Mouse (Mus musculus) intestine, embryonic 14.5 days (tissue): Measurements from ENCODE around the gene Hspg2. TPM values are rescaled to one million over a fixed set of nuclear protein-coding genes. Genes with fewer than 3 reads are reported as not detected.
A peak's percentile ranks its signal among the peaks of the same experiment; 100 is the strongest.

ENCODE experiments used
- ATAC-seq: fragments of 200-750 bp; cut with Nextera tagmentation; replicated peaks from 2 replicates; pipeline ENCODE4 v1.8.0; 2017; ENCODE audit warnings: low read depth, moderate number of reproducible peaks, moderate TSS enrichment, moderate library complexity; ENCODE audit not compliant: low FRiP score, low TSS enrichment
- DNase-seq: peaks from one replicate; pipeline ENCODE4 v3.0.0-alpha.2; 2018; ENCODE audit warnings: low spot score
- H3K27ac ChIP-seq: fragments of 300-500 bp; sonication (generic); 2 replicates; pipeline ENCODE4 v1.5.1; 2014; ENCODE audit warnings: low read depth, mild to moderate bottlenecking, control low read depth
- H3K27me3 ChIP-seq: fragments of 300-500 bp; sonication (generic); replicated peaks from 2 replicates; pipeline ENCODE4 v1.6.1; 2014; ENCODE audit warnings: low read length, control low read depth; ENCODE audit not compliant: control insufficient read depth, insufficient read depth
- H3K36me3 ChIP-seq: fragments of 300-500 bp; sonication (generic); 2 replicates; pipeline ENCODE4 v1.6.1; 2014; ENCODE audit warnings: low read length, control low read depth; ENCODE audit not compliant: control insufficient read depth, insufficient read depth
- H3K4me1 ChIP-seq: fragments of 300-500 bp; sonication (generic); replicated peaks from 2 replicates; pipeline ENCODE4 v1.6.1; 2014; ENCODE audit warnings: low read length, control low read depth, mixed read lengths; ENCODE audit not compliant: control insufficient read depth, insufficient read depth
- H3K4me2 ChIP-seq: fragments of 300-500 bp; sonication (generic); 2 replicates; pipeline ENCODE4 v1.6.1; 2014; ENCODE audit warnings: low read length
- H3K4me3 ChIP-seq: fragments of 300-500 bp; sonication (generic); 2 replicates; pipeline ENCODE4 v1.5.1; 2014; ENCODE audit warnings: low read depth, low read length, control low read depth, mixed read lengths
- H3K9ac ChIP-seq: fragments of 300-500 bp; sonication (generic); 2 replicates; pipeline ENCODE4 v1.6.1; 2014; ENCODE audit warnings: mild to moderate bottlenecking, low read length
- H3K9me3 ChIP-seq: fragments of 300-500 bp; sonication (generic); 2 replicates; pipeline ENCODE4 v1.6.1; 2016; ENCODE audit warnings: low read length, control low read depth; ENCODE audit not compliant: control insufficient read depth
- WGBS: fragments of 180-500 bp; shearing (Covaris S2); extraction: QIAGEN DNeasy Blood & Tissue Kit; methylation state at CpG from one replicate; pipeline ENCODE4 v1.1.7; 2014; 5-methylcytosine and 5-hydroxymethylcytosine counted together
- polyA plus RNA-seq: library from polyadenylated mRNA; unstranded; fragments of >200 nt; fragmentation: Nextera tagmentation; extraction: Ambion mirVana; gene quantifications from 2 replicates; pipeline ENCODE4 v1.2.1, GENCODE M21; 2014

Hspg2 gene
- polyA plus RNA-seq, 1 experiment from 2014 or later: 49.8 TPM

- ATAC-seq (no peak), DNase-seq (no peak)
- peaks cover 12% of the 10 kb centered on the region for H3K4me1 ChIP-seq
- H3K9me3 ChIP-seq: no peaks in the 10 kb centered on the region
- H3K36me3 ChIP-seq: no peaks in the 10 kb centered on the region
- WGBS: 84% methylated on average over 4 of the region's 4 CpGs
- no peak overlapping the region for H3K4me3 ChIP-seq
- H3K9ac ChIP-seq: no peak overlapping the region
- H3K27ac ChIP-seq: no peak overlapping the region
- no peak overlapping the region for H3K4me2 ChIP-seq
- no peaks in the 10 kb centered on the region for H3K27me3 ChIP-seq
These were observed 122.4 kb downstream of the Hspg2 start for GRCm38 (mm10) chr4:137590961-137591360.

DNA sequence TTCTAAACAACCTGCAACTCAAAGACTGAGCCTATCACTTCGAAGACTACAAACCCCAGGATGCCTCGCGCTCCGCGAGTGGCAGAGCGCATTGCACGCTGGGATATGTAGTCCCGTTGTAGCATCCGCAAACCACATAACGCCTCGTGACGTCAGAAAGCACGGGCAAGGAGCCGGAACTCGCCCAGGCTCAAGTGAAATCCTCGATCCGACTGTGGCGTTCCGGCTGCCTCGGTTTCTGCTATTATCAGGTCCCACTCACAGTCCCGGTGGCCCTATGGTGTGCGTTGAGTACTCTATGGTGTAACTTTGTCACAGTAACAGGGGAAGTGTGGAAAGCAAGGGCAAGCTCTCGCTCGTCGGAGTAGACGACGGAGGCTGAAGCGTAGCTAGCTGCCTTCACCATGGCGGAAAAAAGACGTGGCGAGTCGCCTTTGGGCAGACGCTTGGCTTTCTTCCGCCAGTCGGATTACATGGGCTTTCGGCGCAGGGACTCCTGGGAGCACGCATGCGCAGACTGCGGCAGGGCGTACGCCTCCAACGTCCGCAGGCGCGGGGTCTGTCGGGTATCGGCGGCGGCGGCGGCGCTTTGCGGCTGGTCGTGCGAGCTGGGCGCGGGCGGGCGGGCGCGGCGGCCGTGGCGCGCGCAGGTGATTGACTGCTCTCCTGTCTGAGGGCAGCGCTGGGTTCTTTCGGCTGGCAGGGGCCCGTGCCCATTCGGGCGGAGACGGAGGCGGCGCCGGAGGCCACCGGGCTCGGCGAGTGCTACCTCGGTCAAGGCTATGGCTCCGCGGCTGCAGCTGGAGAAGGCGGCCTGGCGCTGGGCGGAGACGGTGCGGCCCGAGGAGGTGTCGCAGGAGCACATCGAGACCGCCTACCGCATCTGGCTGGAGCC, 125.3 kb downstream of the Hspg2 start, which contains the start of gene Usp48:
Gene Usp48 (plus strand): TSS at position 155 of the 895 bp plus-strand sequence.
- WGBS: under 1% methylated on average over 89 of the region's 92 CpGs
- peak within 1 kb of the TSS; percentile 96 for H3K4me2 ChIP-seq
- H3K27ac ChIP-seq: peak within 1 kb of the TSS; percentile 99
- H3K4me1 ChIP-seq: peaks cover 14% of the 10 kb centered on the region
- DNase-seq: peak; percentile 97
- H3K36me3 ChIP-seq: no peaks in the 10 kb centered on the region
- H3K4me3 ChIP-seq: peak within 1 kb of the TSS; percentile 64
- peak; percentile 94 for ATAC-seq
- H3K9ac ChIP-seq: peak within 1 kb of the TSS; percentile 82
- no peaks in the 10 kb centered on the region for H3K9me3 ChIP-seq
- H3K27me3 ChIP-seq: no peaks in the 10 kb centered on the region

DNA sequence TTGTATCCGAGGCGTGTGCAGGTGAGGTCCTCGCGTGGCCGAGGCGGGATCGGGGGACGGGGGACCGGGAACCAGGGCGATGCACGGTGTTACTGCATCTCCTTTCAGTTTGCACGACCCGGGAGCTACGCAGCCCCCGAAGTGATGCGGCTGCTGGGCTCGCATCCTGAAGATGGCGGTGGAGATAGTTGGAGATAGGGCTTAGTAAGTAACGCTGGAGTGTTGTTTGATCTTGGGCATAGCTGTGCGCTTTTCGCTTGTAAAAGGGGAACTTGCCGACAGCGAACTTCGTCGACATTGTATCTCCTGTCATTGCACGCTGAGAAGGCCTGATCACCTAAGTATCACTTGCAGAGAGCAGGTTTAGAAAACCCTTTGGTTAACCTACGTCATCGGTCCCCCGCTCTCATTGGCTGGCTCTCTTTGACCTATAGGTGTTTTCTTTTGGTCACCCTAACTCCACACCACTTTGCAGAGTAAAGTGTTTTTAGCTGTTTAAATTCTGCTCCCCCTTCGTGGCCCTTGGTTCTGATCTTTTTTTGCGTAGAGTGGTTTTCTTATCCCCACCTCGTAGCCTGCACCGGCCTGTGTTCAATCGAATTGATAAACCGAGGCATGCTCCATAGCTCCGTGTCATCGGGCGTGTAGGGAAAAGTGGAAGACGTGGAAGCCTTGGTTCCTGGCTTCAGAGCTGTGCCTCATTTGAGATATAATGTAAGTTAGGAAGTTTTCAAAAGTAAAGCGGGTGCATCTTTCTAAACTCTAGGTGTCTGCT, 126.1 kb downstream of the Hspg2 start:
- no peaks in the 10 kb centered on the region for H3K36me3 ChIP-seq

DNA sequence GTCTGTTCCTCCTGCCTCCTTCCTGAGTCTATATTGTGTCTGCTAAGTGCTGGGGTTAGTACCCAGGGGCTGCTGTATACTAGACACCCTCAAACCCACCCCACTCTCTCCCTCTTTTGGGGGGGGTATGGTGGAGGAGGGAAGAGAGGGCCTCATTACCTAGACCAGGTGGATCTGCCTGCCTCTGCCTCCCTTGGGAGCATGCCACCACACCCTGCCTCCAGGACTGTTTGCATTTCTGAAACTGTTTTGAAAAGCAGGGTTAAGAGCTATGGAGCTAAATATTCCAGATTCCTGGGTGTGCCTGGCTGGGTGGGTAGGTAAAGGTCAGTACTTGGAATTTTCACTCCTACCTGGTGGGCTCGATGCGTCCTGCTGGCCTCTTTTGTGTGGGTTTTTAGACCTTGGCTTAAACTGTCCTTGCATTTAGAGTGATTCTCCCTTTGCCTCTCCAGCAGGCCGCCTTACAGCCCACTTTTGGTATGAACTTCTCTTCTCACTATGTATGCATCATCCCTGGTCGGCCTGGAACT, 128.6 kb downstream of the Hspg2 start:
- H3K4me3 ChIP-seq: no peak overlapping the region
- H3K27ac ChIP-seq: no peak overlapping the region
- ATAC-seq: no peak
- H3K27me3 ChIP-seq: no peaks in the 10 kb centered on the region
- no peaks in the 10 kb centered on the region for H3K9me3 ChIP-seq
- H3K4me1 ChIP-seq: peaks cover 18% of the 10 kb centered on the region
- no peak for DNase-seq
- 92% methylated on average over 4 of the region's 4 CpGs for WGBS
- H3K4me2 ChIP-seq: no peak overlapping the region
- H3K9ac ChIP-seq: no peak overlapping the region
- no peaks in the 10 kb centered on the region for H3K36me3 ChIP-seq

More for the DNA sequence above, 126.1 kb downstream of the Hspg2 start:
- Histone ChIP-seq H3K9me3 (no peaks in the 10 kb centered on the region), H3K4me1 (peaks cover 18% of the 10 kb centered on the region), H3K9ac (peak overlapping the region; percentile 82), H3K4me2 (peak overlapping the region; percentile 96), H3K4me3 (peak overlapping the region; percentile 64), H3K27me3 (no peaks in the 10 kb centered on the region), H3K27ac (peak overlapping the region; percentile 99)
- 3% methylated on average over 40 of the region's 40 CpGs for WGBS
- ATAC-seq (no peak; the same call in none of the 2 replicates), DNase-seq (no peak)

DNA sequence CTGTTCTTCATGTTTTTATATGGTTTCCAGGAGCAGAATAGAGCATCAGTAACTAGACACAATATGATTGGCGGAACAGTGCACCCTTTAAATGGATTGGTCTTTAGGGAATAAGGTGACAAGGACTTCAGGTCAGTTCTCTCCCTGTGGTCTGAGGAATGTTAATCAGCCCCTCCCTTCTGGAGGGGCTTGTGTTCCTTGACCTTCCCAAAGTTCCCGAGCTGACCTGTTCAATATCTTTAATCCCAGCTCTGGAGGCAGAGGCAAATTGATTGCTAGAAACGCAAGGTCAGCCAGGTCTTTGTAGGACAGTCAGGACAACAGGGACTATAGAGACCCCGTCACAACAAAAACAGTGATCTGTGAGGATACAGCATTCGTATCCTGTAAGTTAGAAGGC, 130.0 kb downstream of the Hspg2 start:
- no peak overlapping the region for H3K27ac ChIP-seq
- no peaks in the 10 kb centered on the region for H3K36me3 ChIP-seq
- no peak overlapping the region for H3K4me3 ChIP-seq
- no peaks in the 10 kb centered on the region for H3K27me3 ChIP-seq
- no peak overlapping the region for H3K4me2 ChIP-seq
- WGBS: 77% methylated on average over 5 of the region's 5 CpGs
- peaks cover 18% of the 10 kb centered on the region for H3K4me1 ChIP-seq
- ATAC-seq (no peak), DNase-seq (no peak)
- no peaks in the 10 kb centered on the region for H3K9me3 ChIP-seq
- no peak overlapping the region for H3K9ac ChIP-seq

GRCm38 (mm10) chr4:137603449-137604171, 135.0 kb downstream of the Hspg2 start:
- WGBS: 76% methylated on average over 11 of the region's 11 CpGs
- ATAC-seq: no peak
- H3K36me3 ChIP-seq: peaks cover 34% of the 10 kb centered on the region
- no peaks in the 10 kb centered on the region for H3K27me3 ChIP-seq
- no peak overlapping the region for H3K4me3 ChIP-seq
- H3K4me2 ChIP-seq: no peak overlapping the region
- no peak for DNase-seq
- H3K9me3 ChIP-seq: no peaks in the 10 kb centered on the region
- 0 out of 2 replicates have a peak, but pooled peaks cover 5% of the 10 kb centered on the region for H3K4me1 ChIP-seq
- H3K27ac ChIP-seq: no peak overlapping the region
- H3K9ac ChIP-seq: no peak overlapping the region

DNA sequence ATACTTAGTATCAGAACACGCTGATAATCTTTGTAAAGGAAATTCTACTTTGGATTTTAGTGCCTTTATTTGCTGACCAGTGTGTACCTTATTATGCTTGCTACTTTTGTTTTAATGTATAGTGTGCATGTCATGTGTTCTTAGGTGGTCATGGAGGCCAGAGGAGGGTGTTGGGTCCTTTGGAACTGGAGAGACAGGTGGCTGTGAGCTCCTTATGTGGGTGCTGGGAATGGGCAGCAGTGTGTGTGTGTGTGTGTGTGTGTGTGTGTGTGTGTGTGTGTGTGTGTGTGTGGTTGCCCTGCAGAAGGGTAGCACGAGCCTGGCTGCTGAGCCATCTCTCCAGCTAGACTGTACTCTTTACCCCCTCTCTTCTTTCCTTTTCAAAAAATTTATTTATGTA, 138.5 kb downstream of the Hspg2 start:
- WGBS: 97% methylated on average over 2 of the region's 2 CpGs
- Histone ChIP-seq H3K4me2 (no peak overlapping the region), H3K9me3 (no peaks in the 10 kb centered on the region), H3K4me1 (peaks cover 9% of the 10 kb centered on the region; the same call in 1 of the 2 replicates), H3K9ac (no peak overlapping the region), H3K27me3 (no peaks in the 10 kb centered on the region), H3K4me3 (no peak overlapping the region), H3K27ac (no peak overlapping the region), H3K36me3 (peaks cover 60% of the 10 kb centered on the region)
- DNase-seq (no peak), ATAC-seq (no peak)

DNA sequence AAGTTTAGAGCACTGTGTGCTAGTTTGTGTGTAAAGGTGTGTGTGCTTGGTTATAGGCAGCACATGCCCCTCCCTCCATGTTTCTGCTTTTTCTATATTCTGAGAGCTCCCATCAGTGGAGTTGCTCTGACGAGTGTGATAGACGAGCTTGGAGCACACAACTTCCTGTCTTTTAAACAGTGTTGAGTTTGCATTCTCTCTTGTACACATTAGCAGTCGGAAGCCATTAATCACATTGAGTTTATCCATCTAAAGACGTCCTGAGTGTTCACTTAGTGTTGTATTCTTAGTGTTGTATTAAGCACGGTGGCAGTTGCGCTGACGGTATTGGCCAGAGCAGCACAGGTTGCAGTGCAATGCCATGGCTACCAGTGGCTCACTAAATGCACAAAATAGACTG, 140.7 kb downstream of the Hspg2 start:
- H3K4me2 ChIP-seq: no peak overlapping the region
- no peak overlapping the region for H3K4me3 ChIP-seq
- H3K27ac ChIP-seq: no peak overlapping the region
- H3K9ac ChIP-seq: no peak overlapping the region
- DNase-seq (no peak), ATAC-seq (no peak)
- peaks cover 82% of the 10 kb centered on the region for H3K36me3 ChIP-seq
- H3K4me1 ChIP-seq: peaks cover 9% of the 10 kb centered on the region; the same call in 1 of the 2 replicates
- H3K9me3 ChIP-seq: no peaks in the 10 kb centered on the region
- H3K27me3 ChIP-seq: no peaks in the 10 kb centered on the region
- 48% methylated on average over 7 of the region's 7 CpGs for WGBS
